In genomic region chr17:36315689-36316253, GRCm38 (mm10) we compare ENCODE assay signal across 9 mouse cellular contexts. TPM values are rescaled to one million over a fixed set of nuclear protein-coding genes. Genes with fewer than 3 reads are reported as not detected.
DNase-seq lines count a peak whose midpoint lies in the region; ATAC-seq and TF ChIP-seq lines count a peak whose summit lies in the region.
"Had no signal": no experiment of that assay in that cellular context is flagged by ENCODE, and none has a peak within 500 bp of the region (broad histone marks: within the 10 kb centered on the region; RNA-seq: fewer than 3 reads in every experiment).

No protein-coding gene starts in this region.

- H3K9ac ChIP-seq in heart, postnatal 0 days (replicated peaks; ENCODE audit: low read depth, low read length): no peak overlapping the region

- TF ChIP-seq EP300 in heart, postnatal 0 days (IDR thresholded peaks at IDR 0.05; ENCODE audit: low read depth): no peak

- no peak overlapping the region for H3K27ac ChIP-seq in heart, postnatal 0 days (ENCODE audit: low read depth)
- no peak overlapping the region for H3K27ac ChIP-seq in brown adipose tissue, adult 24 weeks (replicated peaks; ENCODE audit: low read depth, low read length)
- H3K27ac ChIP-seq in hindbrain, embryonic 10.5 days: peak overlapping the region; percentile 87
- H3K27ac ChIP-seq in midbrain, embryonic 10.5 days (replicated peaks): peak overlapping the region; percentile 85

- H3K4me2 ChIP-seq in heart, postnatal 0 days (ENCODE audit: low read depth, low read length): peak overlapping the region; percentile 92

- H3K4me1 ChIP-seq in heart, postnatal 0 days (ENCODE audit: control insufficient read depth, insufficient read depth): no peaks in the 10 kb centered on the region
- H3K4me1 ChIP-seq in brown adipose tissue, adult 24 weeks (ENCODE audit: control insufficient read depth, insufficient read depth, insufficient read length, low read length): no peaks in the 10 kb centered on the region
- 0 out of 2 replicates have a peak, but pooled peaks cover 5% of the 10 kb centered on the region for H3K4me1 ChIP-seq in hindbrain, embryonic 10.5 days (replicated peaks)
- H3K4me1 ChIP-seq in midbrain, embryonic 10.5 days: peaks cover 6% of the 10 kb centered on the region; the same call in 1 of the 2 replicates

- H3K9me3 ChIP-seq in heart, postnatal 0 days (replicated peaks; ENCODE audit: control insufficient read depth, low read length): no peaks in the 10 kb centered on the region
- no peaks in the 10 kb centered on the region for H3K9me3 ChIP-seq in hindbrain, embryonic 10.5 days
- H3K9me3 ChIP-seq in midbrain, embryonic 10.5 days (replicated peaks): no peaks in the 10 kb centered on the region

- no peak for TF ChIP-seq CTCF in heart, postnatal 0 days (IDR thresholded peaks at IDR 0.05; ENCODE audit: low read depth)

- intact Hi-C loops in left cerebral cortex, postnatal 25 days (cut with DNase I): loop anchor here (1.0 kb wide), 1 partner anchor 44 kb away; no protein-coding TSS in a partner anchor

- ATAC-seq in heart, postnatal 0 days (ENCODE audit: insufficient read depth, low read depth): no peak

- no peaks in the 10 kb centered on the region for H3K27me3 ChIP-seq in heart, postnatal 0 days (ENCODE audit: control insufficient read depth, insufficient read depth, low read length)
- H3K27me3 ChIP-seq in hindbrain, embryonic 10.5 days (ENCODE audit: insufficient read depth, poor library complexity, severe bottlenecking): no peaks in the 10 kb centered on the region
- no peaks in the 10 kb centered on the region; the same call in 1 of the 2 replicates for H3K27me3 ChIP-seq in midbrain, embryonic 10.5 days (ENCODE audit: low read depth, poor library complexity, severe bottlenecking)

- DNase-seq in heart, postnatal 0 days (ENCODE audit: low spot score): no peak
- no peak for DNase-seq in heart, postnatal 4 days
- DNase-seq in hindbrain, embryonic 10.5 days (ENCODE audit: low spot score): no peak
- no peak for DNase-seq in midbrain, embryonic 10.5 days (ENCODE audit: low spot score)
- no peak for DNase-seq in c-Kit-positive CD71-positive TER-119-positive erythroid progenitor cells, embryonic 14.5 days (ENCODE audit: low spot score)
- DNase-seq in left cerebral cortex, postnatal 25 days (ENCODE audit: low spot score in 2 of 2): no peak
- DNase-seq in layer of hippocampus, postnatal 10 days (ENCODE audit: low spot score in 2 of 2): no peak

- peak overlapping the region; percentile 55 for H3K4me3 ChIP-seq in heart, postnatal 0 days (ENCODE audit: low read depth, low read length)
- H3K4me3 ChIP-seq in brown adipose tissue, adult 24 weeks (ENCODE audit: insufficient read depth, low read depth, low read length): peak overlapping the region; percentile 56
- peak overlapping the region; percentile 63 for H3K4me3 ChIP-seq in hindbrain, embryonic 10.5 days
- peak overlapping the region; percentile 68 for H3K4me3 ChIP-seq in midbrain, embryonic 10.5 days

- no peaks in the 10 kb centered on the region for H3K36me3 ChIP-seq in heart, postnatal 0 days (replicated peaks; ENCODE audit: control insufficient read depth, insufficient read depth, low read length)
- no peaks in the 10 kb centered on the region for H3K36me3 ChIP-seq in hindbrain, embryonic 10.5 days
- no peaks in the 10 kb centered on the region for H3K36me3 ChIP-seq in midbrain, embryonic 10.5 days

- WGBS in heart, postnatal 0 days: 41% methylated on average over 5 of the region's 5 CpGs
- 32% methylated on average over 5 of the region's 5 CpGs for WGBS in hindbrain, embryonic 10.5 days
- WGBS in midbrain, embryonic 10.5 days: 31% methylated on average over 5 of the region's 5 CpGs

RNA-seq across cellular contexts. Expression of gene H2-M10.1, which starts 10.2 kb away (rescaled TPM):
- total RNA-seq in heart, postnatal 0 days (2014; rRNA removed; ENCODE audit: low replicate concordance): not detected in 2 replicates
- polyA plus RNA-seq in heart, postnatal 0 days (2015; fragmentation: Nextera tagmentation; extraction: Ambion mirVana): not detected in 2 replicates
- not detected for total RNA-seq in heart, postnatal 4 days (2021)
- not detected in 2 replicates for polyA plus RNA-seq in brown adipose tissue, adult 24 weeks (2012; ENCODE audit: insufficient read depth, insufficient read length, missing spikeins)
- polyA plus RNA-seq in hindbrain, embryonic 10.5 days (2016; fragmentation: Nextera tagmentation; extraction: Ambion mirVana): not detected in 2 replicates
- polyA plus RNA-seq in midbrain, embryonic 10.5 days (2016; fragmentation: Nextera tagmentation; extraction: Ambion mirVana): not detected in 2 replicates
- not detected for total RNA-seq in left cerebral cortex, postnatal 25 days (2021)
- total RNA-seq in layer of hippocampus, postnatal 10 days (2021): not detected
- total RNA-seq: MEL had no signal

RNA-seq across cellular contexts. Expression of gene H2-M10.2, which starts 29.5 kb away (rescaled TPM):
- not detected in 2 replicates for total RNA-seq in heart, postnatal 0 days (2014; rRNA removed; ENCODE audit: low replicate concordance)
- polyA plus RNA-seq in heart, postnatal 0 days (2015; fragmentation: Nextera tagmentation; extraction: Ambion mirVana): not detected in 2 replicates
- total RNA-seq in heart, postnatal 4 days (2021): not detected
- polyA plus RNA-seq in brown adipose tissue, adult 24 weeks (2012; ENCODE audit: insufficient read depth, insufficient read length, missing spikeins): not detected in 2 replicates
- polyA plus RNA-seq in hindbrain, embryonic 10.5 days (2016; fragmentation: Nextera tagmentation; extraction: Ambion mirVana): 0.20 and 0.22 TPM in 2 replicates
- 0.16 and 0.17 TPM in 2 replicates for polyA plus RNA-seq in midbrain, embryonic 10.5 days (2016; fragmentation: Nextera tagmentation; extraction: Ambion mirVana)
- not detected for total RNA-seq in left cerebral cortex, postnatal 25 days (2021)
- total RNA-seq in layer of hippocampus, postnatal 10 days (2021): not detected
- total RNA-seq: MEL had no signal

RNA-seq across cellular contexts. Expression of gene Trim39, which starts 43.7 kb away (rescaled TPM):
- 7.4 and 14.3 TPM in 2 replicates for total RNA-seq in heart, postnatal 0 days (2014; rRNA removed; ENCODE audit: low replicate concordance)
- 4.8 and 5.1 TPM in 2 replicates for polyA plus RNA-seq in heart, postnatal 0 days (2015; fragmentation: Nextera tagmentation; extraction: Ambion mirVana)
- total RNA-seq in heart, postnatal 4 days (2021): 1 to 10 TPM; 8.3 TPM
- 5.5 and 6.2 TPM in 2 replicates for polyA plus RNA-seq in brown adipose tissue, adult 24 weeks (2012; ENCODE audit: insufficient read depth, insufficient read length, missing spikeins)
- polyA plus RNA-seq in hindbrain, embryonic 10.5 days (2016; fragmentation: Nextera tagmentation; extraction: Ambion mirVana): 21.1 and 23.8 TPM in 2 replicates
- 21.2 and 23.2 TPM in 2 replicates for polyA plus RNA-seq in midbrain, embryonic 10.5 days (2016; fragmentation: Nextera tagmentation; extraction: Ambion mirVana)
- total RNA-seq in left cerebral cortex, postnatal 25 days (2021): 10 to 100 TPM; 20.7 to 22.9 TPM
- 10 to 100 TPM; 21.1 to 23.9 TPM for total RNA-seq in layer of hippocampus, postnatal 10 days (2021)

RNA-seq across cellular contexts. Expression of gene H2-M10.3, which starts 52.4 kb away (rescaled TPM):
- total RNA-seq in heart, postnatal 0 days (2014; rRNA removed; ENCODE audit: low replicate concordance): not detected in 2 replicates
- polyA plus RNA-seq in heart, postnatal 0 days (2015; fragmentation: Nextera tagmentation; extraction: Ambion mirVana): not detected in 2 replicates
- total RNA-seq in heart, postnatal 4 days (2021): not detected
- polyA plus RNA-seq in brown adipose tissue, adult 24 weeks (2012; ENCODE audit: insufficient read depth, insufficient read length, missing spikeins): not detected in 2 replicates
- polyA plus RNA-seq in hindbrain, embryonic 10.5 days (2016; fragmentation: Nextera tagmentation; extraction: Ambion mirVana): not detected in 2 replicates
- polyA plus RNA-seq in midbrain, embryonic 10.5 days (2016; fragmentation: Nextera tagmentation; extraction: Ambion mirVana): not detected in 2 replicates
- not detected for total RNA-seq in left cerebral cortex, postnatal 25 days (2021)
- total RNA-seq in layer of hippocampus, postnatal 10 days (2021): not detected
- total RNA-seq: MEL had no signal

RNA-seq across cellular contexts. Expression of gene Rpp21, which starts 57.9 kb away (rescaled TPM):
- 5.5 and 28.3 TPM in 2 replicates for total RNA-seq in heart, postnatal 0 days (2014; rRNA removed; ENCODE audit: low replicate concordance)
- polyA plus RNA-seq in heart, postnatal 0 days (2015; fragmentation: Nextera tagmentation; extraction: Ambion mirVana): 89.0 and 97.8 TPM in 2 replicates
- total RNA-seq in heart, postnatal 4 days (2021): 10 to 100 TPM; 35.0 to 43.1 TPM
- polyA plus RNA-seq in brown adipose tissue, adult 24 weeks (2012; ENCODE audit: insufficient read depth, insufficient read length, missing spikeins): 49.0 and 66.3 TPM in 2 replicates
- 98.6 and 110 TPM in 2 replicates for polyA plus RNA-seq in hindbrain, embryonic 10.5 days (2016; fragmentation: Nextera tagmentation; extraction: Ambion mirVana)
- 94.2 and 94.9 TPM in 2 replicates for polyA plus RNA-seq in midbrain, embryonic 10.5 days (2016; fragmentation: Nextera tagmentation; extraction: Ambion mirVana)
- 10 to 100 TPM; 40.5 to 45.3 TPM for total RNA-seq in left cerebral cortex, postnatal 25 days (2021)
- 10 to 100 TPM; 42.6 to 43.6 TPM for total RNA-seq in layer of hippocampus, postnatal 10 days (2021)

Comparison
In these comparisons a context has a peak if more than half of its experiments do, and no peak if none do; other contexts are left out.
1. H3K27ac ChIP-seq: peak in hindbrain, embryonic 10.5 days (single experiment) and midbrain, embryonic 10.5 days (single experiment); none in heart, postnatal 0 days (single experiment) and brown adipose tissue, adult 24 weeks (single experiment).
2. Peak in every context shown above with its lines, with median percentiles within 50 percentile points of each other: H3K4me3 ChIP-seq.